Mouse (Mus musculus) limb, embryonic 11.5 days (tissue): ENCODE data around the gene Zscan10. TPM values are rescaled to one million over a fixed set of nuclear protein-coding genes. Genes with fewer than 3 reads are reported as not detected.

Experiments used
- ATAC-seq: fragments of 200-750 bp; cut with Nextera tagmentation; 2 replicates; pipeline ENCODE4 v1.8.0; 2017; ENCODE audit warnings: low read depth; ENCODE audit not compliant: insufficient number of reproducible peaks, low FRiP score, low TSS enrichment
- DNase-seq: peaks from one replicate; pipeline ENCODE4 v3.0.0-alpha.2; 2015; ENCODE audit warnings: low spot score
- H3K27ac ChIP-seq: fragments of 300-500 bp; sonication (generic); replicated peaks from 2 replicates; pipeline ENCODE4 v1.5.1; 2014; ENCODE audit warnings: low read depth, mild to moderate bottlenecking, low read length
- H3K27me3 ChIP-seq: fragments of 300-500 bp; sonication (generic); 2 replicates; pipeline ENCODE4 v1.6.1; 2014; ENCODE audit warnings: mild to moderate bottlenecking, low read length, mixed read lengths; ENCODE audit not compliant: control insufficient read depth, insufficient read depth
- H3K36me3 ChIP-seq: fragments of 300-500 bp; sonication (generic); 2 replicates; pipeline ENCODE4 v1.6.1; 2014; ENCODE audit warnings: mild to moderate bottlenecking, low read length, moderate library complexity, mixed read lengths; ENCODE audit not compliant: control insufficient read depth, insufficient read depth
- H3K4me1 ChIP-seq: fragments of 300-500 bp; sonication (generic); 2 replicates; pipeline ENCODE4 v1.6.1; 2014; ENCODE audit warnings: low read length, mixed read lengths; ENCODE audit not compliant: control insufficient read depth, insufficient read depth
- H3K4me2 ChIP-seq: fragments of 300-500 bp; sonication (generic); 2 replicates; pipeline ENCODE4 v1.6.1; 2014; ENCODE audit warnings: low read depth, mild to moderate bottlenecking, moderate library complexity; ENCODE audit not compliant: severe bottlenecking
- H3K4me3 ChIP-seq: fragments of 300-500 bp; sonication (generic); 2 replicates; pipeline ENCODE4 v1.5.1; 2014; ENCODE audit warnings: low read depth, low read length
- H3K9ac ChIP-seq: fragments of 300-500 bp; sonication (generic); 2 replicates; pipeline ENCODE4 v1.6.1; 2014; ENCODE audit warnings: mild to moderate bottlenecking, low read length
- H3K9me3 ChIP-seq: fragments of 300-500 bp; sonication (generic); 2 replicates; pipeline ENCODE4 v1.6.1; 2016; ENCODE audit warnings: low read length; ENCODE audit not compliant: control insufficient read depth
- WGBS: fragments of 180-500 bp; shearing (Covaris S2); extraction: QIAGEN DNeasy Blood & Tissue Kit; methylation state at CpG from one replicate; pipeline ENCODE4 v1.1.7; 2014; 5-methylcytosine and 5-hydroxymethylcytosine counted together
- polyA plus RNA-seq: library from polyadenylated mRNA; unstranded; fragments of >200 nt; fragmentation: Nextera tagmentation; extraction: Ambion mirVana; gene quantifications from 2 replicates; pipeline ENCODE4 v1.2.1, GENCODE M21; 2014

The Zscan10 gene
- polyA plus RNA-seq, 1 experiment from 2014 or later: 0.80 TPM

- Histone ChIP-seq H3K9me3 (no peaks in the 10 kb centered on the region), H3K27ac (no peak overlapping the region), H3K4me2 (no peak overlapping the region), H3K9ac (no peak overlapping the region), H3K36me3 (peaks cover 15% of the 10 kb centered on the region), H3K27me3 (no peaks in the 10 kb centered on the region), H3K4me3 (no peak overlapping the region), H3K4me1 (no peaks in the 10 kb centered on the region)
- DNase-seq (no peak), ATAC-seq (no peak)
- 79% methylated on average over 6 of the region's 6 CpGs for WGBS
Observed at GRCm38 (mm10) chr17:23572059-23572458, 28.6 kb upstream of the Zscan10 start.

GRCm38 (mm10) chr17:23574130-23574529, 26.5 kb upstream of the Zscan10 start:
- WGBS: 93% methylated on average over 8 of the region's 8 CpGs
- Histone ChIP-seq H3K4me1 (no peaks in the 10 kb centered on the region), H3K36me3 (peaks cover 19% of the 10 kb centered on the region), H3K9me3 (no peaks in the 10 kb centered on the region), H3K27me3 (no peaks in the 10 kb centered on the region), H3K9ac (no peak overlapping the region), H3K4me2 (no peak overlapping the region), H3K4me3 (no peak overlapping the region), H3K27ac (no peak overlapping the region)
- ATAC-seq: no peak
- no peak for DNase-seq

- ATAC-seq: no peak
- Histone ChIP-seq H3K9me3 (no peaks in the 10 kb centered on the region), H3K4me3 (no peak overlapping the region), H3K27ac (no peak overlapping the region), H3K4me2 (no peak overlapping the region), H3K27me3 (no peaks in the 10 kb centered on the region), H3K36me3 (peaks cover 30% of the 10 kb centered on the region), H3K4me1 (no peaks in the 10 kb centered on the region), H3K9ac (no peak overlapping the region)
- WGBS: 93% methylated on average over 38 of the region's 38 CpGs
- no peak for DNase-seq
Observed at GRCm38 (mm10) chr17:23575951-23576552, 24.6 kb upstream of the Zscan10 start.

GRCm38 (mm10) chr17:23584786-23585185, 15.9 kb upstream of the Zscan10 start:
- no peaks in the 10 kb centered on the region for H3K9me3 ChIP-seq
- ATAC-seq (no peak), DNase-seq (no peak)
- no peaks in the 10 kb centered on the region for H3K27me3 ChIP-seq
- no peak overlapping the region for H3K27ac ChIP-seq
- H3K9ac ChIP-seq: no peak overlapping the region
- H3K4me3 ChIP-seq: peak overlapping the region; percentile 76
- H3K36me3 ChIP-seq: peaks cover 6% of the 10 kb centered on the region; the same call in 1 of the 2 replicates
- H3K4me1 ChIP-seq: peaks cover 7% of the 10 kb centered on the region; the same call in 1 of the 2 replicates
- 87% methylated on average over 8 of the region's 8 CpGs for WGBS
- H3K4me2 ChIP-seq: peak overlapping the region; percentile 95

- Histone ChIP-seq H3K9me3 (no peaks in the 10 kb centered on the region), H3K4me2 (peak overlapping the region; percentile 95), H3K4me3 (peak overlapping the region; percentile 76), H3K4me1 (peaks cover 7% of the 10 kb centered on the region; the same call in 1 of the 2 replicates), H3K9ac (peak overlapping the region; percentile 81), H3K27me3 (no peaks in the 10 kb centered on the region), H3K36me3 (peaks cover 2% of the 10 kb centered on the region; the same call in 1 of the 2 replicates), H3K27ac (0 out of 2 replicates have a peak overlapping the region, but pooled peaks have one; percentile 36)
- WGBS: under 1% methylated on average over 22 of the region's 22 CpGs
- peak; percentile 79 for DNase-seq
- peak; percentile 67 for ATAC-seq
Observed at GRCm38 (mm10) chr17:23585721-23586491, 14.8 kb upstream of the Zscan10 start.

- ATAC-seq: no peak
- Histone ChIP-seq H3K27ac (no peak overlapping the region), H3K4me1 (peaks cover 7% of the 10 kb centered on the region; the same call in 1 of the 2 replicates), H3K4me2 (no peak overlapping the region), H3K9ac (no peak overlapping the region), H3K27me3 (no peaks in the 10 kb centered on the region), H3K9me3 (no peaks in the 10 kb centered on the region), H3K4me3 (no peak overlapping the region), H3K36me3 (no peaks in the 10 kb centered on the region)
- no peak for DNase-seq
- WGBS: 65% methylated on average over 2 of the region's 2 CpGs
Observed at GRCm38 (mm10) chr17:23587253-23587652, 13.4 kb upstream of the Zscan10 start.

- DNase-seq (peak; percentile 99), ATAC-seq (peak; percentile 99)
- no peaks in the 10 kb centered on the region for H3K9me3 ChIP-seq
- WGBS: 8% methylated on average over 34 of the region's 34 CpGs
- H3K27me3 ChIP-seq: no peaks in the 10 kb centered on the region
- peak overlapping the region; percentile 84 for H3K9ac ChIP-seq
- peak overlapping the region; percentile 40 for H3K4me3 ChIP-seq
- H3K27ac ChIP-seq: 0 out of 2 replicates have a peak overlapping the region, but pooled peaks have one; percentile 30
- H3K36me3 ChIP-seq: no peaks in the 10 kb centered on the region
- peak overlapping the region; percentile 69 for H3K4me2 ChIP-seq
- H3K4me1 ChIP-seq: no peaks in the 10 kb centered on the region
Observed at GRCm38 (mm10) chr17:23592208-23592925, 8.3 kb upstream of the Zscan10 start.

GRCm38 (mm10) chr17:23592926-23593300, 7.7 kb upstream of the Zscan10 start:
- no peaks in the 10 kb centered on the region for H3K27me3 ChIP-seq
- H3K36me3 ChIP-seq: no peaks in the 10 kb centered on the region
- WGBS: 12% methylated on average over 13 of the region's 13 CpGs
- H3K9ac ChIP-seq: peak overlapping the region; percentile 84
- DNase-seq (no peak), ATAC-seq (peak; percentile 61)
- H3K4me2 ChIP-seq: peak overlapping the region; percentile 69
- H3K4me1 ChIP-seq: no peaks in the 10 kb centered on the region
- H3K4me3 ChIP-seq: peak overlapping the region; percentile 40
- H3K9me3 ChIP-seq: no peaks in the 10 kb centered on the region
- H3K27ac ChIP-seq: 0 out of 2 replicates have a peak overlapping the region, but pooled peaks have one; percentile 30
